In genomic region chr13:102664843-102665587, GRCm38 (mm10) we compare ENCODE assay signal across 7 mouse cellular contexts. TPM values are rescaled to one million over a fixed set of nuclear protein-coding genes. Genes with fewer than 3 reads are reported as not detected.
DNase-seq lines count a peak whose midpoint lies in the region; ATAC-seq and TF ChIP-seq lines count a peak whose summit lies in the region.

No protein-coding gene starts in this region.

- H3K4me1 ChIP-seq in forebrain, embryonic 13.5 days = peaks cover 8% of the 10 kb centered on the region; the same call in 1 of the 2 replicates
- 0 out of 2 replicates have a peak, but pooled peaks cover 9% of the 10 kb centered on the region for H3K4me1 ChIP-seq in liver, embryonic 15.5 days (replicated peaks)
- H3K4me1 ChIP-seq in thymus, adult 2 months (replicated peaks; ENCODE audit: control insufficient read depth, insufficient read depth, low read length) = peaks cover 29% of the 10 kb centered on the region

- H3K4me2 ChIP-seq in forebrain, embryonic 13.5 days = peak overlapping the region; percentile 38
- H3K4me2 ChIP-seq in liver, embryonic 15.5 days = peak overlapping the region; percentile 48

- H3K9ac ChIP-seq in forebrain, embryonic 13.5 days = no peak overlapping the region
- no peak overlapping the region for H3K9ac ChIP-seq in liver, embryonic 15.5 days

- peak; percentile 82; the same call in 1 of the 2 replicates for TF ChIP-seq CTCF in thymus, adult 2 months (IDR thresholded peaks at IDR 0.05; ENCODE audit: borderline replicate concordance, control insufficient read depth, extremely low read depth, insufficient read depth, low read length, poor library complexity)

- DNase-seq in CD8-positive naive resting alpha-beta T cell, adult 2 months (ENCODE audit: low read depth in 2 of 2, low spot score in 2 of 2) = peak; percentile 25 to 33
- peak; percentile 30 for DNase-seq in NIH3T3 (ENCODE audit: low read depth)
- DNase-seq in induced T-regulatory cell, adult 2 months (ENCODE audit: low read depth) = peak; percentile 70
- DNase-seq in neural tube, embryonic 10.5 days (ENCODE audit: extremely low spot score, low spot score) = peak; percentile 51
- peak; percentile 87 for DNase-seq in thymus, adult 2 months

- WGBS in forebrain, embryonic 13.5 days = 52% methylated on average over 12 of the region's 12 CpGs
- 14% methylated on average over 12 of the region's 12 CpGs for WGBS in liver, embryonic 15.5 days (ENCODE audit: insufficient replicate concordance)
- 13% methylated on average over 12 of the region's 12 CpGs for WGBS in thymus, adult 2 months

- no peaks in the 10 kb centered on the region for H3K27me3 ChIP-seq in forebrain, embryonic 13.5 days
- peaks cover 11% of the 10 kb centered on the region for H3K27me3 ChIP-seq in liver, embryonic 15.5 days
- no peaks in the 10 kb centered on the region for H3K27me3 ChIP-seq in thymus, adult 2 months (ENCODE audit: control insufficient read depth, insufficient read depth, low read length)

- H3K4me3 ChIP-seq in forebrain, embryonic 13.5 days = no peak overlapping the region
- peak overlapping the region; percentile 17 for H3K4me3 ChIP-seq in liver, embryonic 15.5 days (replicated peaks)
- peak overlapping the region; percentile 45 for H3K4me3 ChIP-seq in thymus, adult 2 months (ENCODE audit: control insufficient read depth, insufficient read depth, low read length)

- no peaks in the 10 kb centered on the region for H3K36me3 ChIP-seq in forebrain, embryonic 13.5 days (ENCODE audit: poor library complexity, severe bottlenecking)
- no peaks in the 10 kb centered on the region for H3K36me3 ChIP-seq in liver, embryonic 15.5 days (replicated peaks)
- no peaks in the 10 kb centered on the region for H3K36me3 ChIP-seq in thymus, adult 2 months (ENCODE audit: control insufficient read depth, insufficient read depth, low read length)

- H3K27ac ChIP-seq in forebrain, embryonic 13.5 days = no peak overlapping the region
- H3K27ac ChIP-seq in liver, embryonic 15.5 days (replicated peaks) = no peak overlapping the region
- peak overlapping the region; percentile 70 for H3K27ac ChIP-seq in thymus, adult 2 months (ENCODE audit: control insufficient read depth, insufficient read depth, low read length)

- H3K9me3 ChIP-seq in forebrain, embryonic 13.5 days (replicated peaks) = no peaks in the 10 kb centered on the region
- H3K9me3 ChIP-seq in liver, embryonic 15.5 days (replicated peaks) = no peaks in the 10 kb centered on the region

- peak; percentile 61 for ATAC-seq in forebrain, embryonic 13.5 days
- ATAC-seq in liver, embryonic 15.5 days (ENCODE audit: insufficient read depth) = peak; percentile 33; the same call in 1 of the 2 replicates

- no peak for TF ChIP-seq POLR2A in thymus, adult 2 months (IDR thresholded peaks at IDR 0.05; ENCODE audit: control insufficient read depth, extremely low read depth, insufficient read depth, low read length, poor library complexity)

RNA-seq across cellular contexts. Expression of gene Cd180, which starts 28.3 kb away (rescaled TPM):
- 0.38 and 0.40 TPM in 2 replicates for polyA plus RNA-seq in forebrain, embryonic 13.5 days (2015; fragmentation: Nextera tagmentation; extraction: Ambion mirVana)
- 0.59 and 0.78 TPM in 2 replicates for polyA plus RNA-seq in liver, embryonic 15.5 days (2015; fragmentation: Nextera tagmentation; extraction: Ambion mirVana)
- polyA plus RNA-seq in thymus, adult 2 months (2012; rRNA removed) = 4.1 and 4.5 TPM in 2 replicates

Comparison
In these comparisons a context has a peak if more than half of its experiments do, and no peak if none do; other contexts are left out.
1. DNase-seq: peak in every context shown above with its lines; median percentile 87 in thymus, adult 2 months; 70 in induced T-regulatory cell, adult 2 months; 51 in neural tube, embryonic 10.5 days; 30 in NIH3T3; 29 in CD8-positive naive resting alpha-beta T cell, adult 2 months.